Mouse (Mus musculus) adrenal gland, postnatal 36 days (tissue): ENCODE data around the gene Stap2. TPM values are rescaled to one million over a fixed set of nuclear protein-coding genes. Genes with fewer than 3 reads are reported as not detected.

Experiments used
- DNase-seq, 2 experiments: peaks; one replicate each; pipeline ENCODE4 v3.0.0; 2021; ENCODE audit warnings: mixed read lengths in 1 of 2
- total RNA-seq, 2 experiments: library from RNA; stranded (reverse); gene quantifications; 2 replicates each; pipeline ENCODE4 v1.2.3; 2021

Gene Stap2
- total RNA-seq, 2 experiments from 2014 or later, result 5.1 to 7.6 TPM

DNA sequence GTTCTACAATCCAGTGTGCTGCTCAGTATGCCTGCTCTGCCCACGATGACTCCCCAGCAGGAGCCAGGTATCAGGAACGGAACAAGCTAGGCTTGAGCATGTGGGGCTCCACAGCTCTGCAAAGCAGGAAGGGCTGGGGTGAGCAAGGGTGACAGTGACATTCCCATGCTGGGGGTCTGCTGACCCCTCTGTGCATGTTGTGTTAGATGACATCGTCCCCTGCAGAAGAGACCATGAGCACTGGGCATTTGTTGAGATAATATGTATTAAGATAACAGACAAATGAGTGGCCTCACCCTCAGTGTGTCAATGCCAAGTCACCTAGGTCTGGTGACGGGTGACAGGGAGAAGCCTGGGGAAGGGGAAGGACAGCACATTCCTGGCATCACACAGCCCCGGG, 19.5 kb upstream of the Stap2 start:
- no peak for DNase-seq

DNA sequence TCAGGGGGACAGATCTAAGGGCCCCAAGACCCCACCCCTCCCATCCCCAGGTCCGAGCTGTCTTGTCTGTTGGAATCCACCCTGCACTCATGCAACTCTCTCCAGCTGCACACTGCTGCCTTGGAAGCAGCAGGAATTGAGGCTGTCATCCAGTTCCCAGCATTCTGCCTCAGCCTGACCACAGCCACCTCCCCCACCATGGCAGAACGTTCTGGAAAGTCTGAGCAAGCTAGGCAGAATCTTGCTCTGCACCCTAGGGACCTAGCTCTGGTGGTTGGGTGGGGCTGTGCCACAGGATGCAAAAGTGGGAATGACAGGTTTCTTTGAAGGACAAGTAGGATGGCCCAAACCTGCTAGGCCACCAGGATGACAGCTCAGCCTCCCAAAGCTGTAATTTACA, 19.1 kb upstream of the Stap2 start:
- no peak for DNase-seq

DNA sequence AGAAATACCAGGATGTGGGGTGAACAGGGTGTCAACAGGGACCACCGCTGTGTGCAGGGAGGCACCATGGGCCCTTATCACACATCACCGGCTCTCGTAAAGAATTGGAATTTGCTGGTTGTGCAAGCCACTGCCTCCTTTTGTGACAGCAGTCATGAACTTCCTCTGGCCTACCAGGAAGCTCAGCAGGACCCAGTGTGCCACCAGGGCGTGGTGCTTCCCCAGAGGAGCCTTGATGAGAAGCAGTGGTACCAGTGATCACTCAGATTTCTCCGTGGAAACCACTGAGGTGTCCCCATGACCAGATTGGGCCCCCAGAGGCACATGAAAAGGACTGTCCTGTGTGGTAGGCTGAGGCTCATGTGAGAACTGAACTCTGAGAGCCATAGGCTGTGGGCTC, 18.0 kb upstream of the Stap2 start:
- no peak for DNase-seq

DNA sequence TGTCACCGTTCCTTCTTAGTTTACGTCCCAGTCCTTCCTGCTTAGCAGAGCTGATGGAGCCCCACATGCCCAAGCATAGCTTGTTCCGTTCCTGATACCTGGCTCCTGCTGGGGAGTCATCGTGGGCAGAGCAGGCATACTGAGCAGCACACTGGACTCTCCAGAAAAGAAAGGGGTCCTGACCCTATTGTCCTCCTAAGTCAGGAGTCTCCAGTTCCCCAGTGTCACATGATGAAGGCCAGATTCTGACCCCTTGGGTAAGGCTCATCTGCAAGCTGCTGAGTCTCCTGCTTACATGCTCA, 17.6 kb upstream of the Stap2 start:
- no peak for DNase-seq

DNA sequence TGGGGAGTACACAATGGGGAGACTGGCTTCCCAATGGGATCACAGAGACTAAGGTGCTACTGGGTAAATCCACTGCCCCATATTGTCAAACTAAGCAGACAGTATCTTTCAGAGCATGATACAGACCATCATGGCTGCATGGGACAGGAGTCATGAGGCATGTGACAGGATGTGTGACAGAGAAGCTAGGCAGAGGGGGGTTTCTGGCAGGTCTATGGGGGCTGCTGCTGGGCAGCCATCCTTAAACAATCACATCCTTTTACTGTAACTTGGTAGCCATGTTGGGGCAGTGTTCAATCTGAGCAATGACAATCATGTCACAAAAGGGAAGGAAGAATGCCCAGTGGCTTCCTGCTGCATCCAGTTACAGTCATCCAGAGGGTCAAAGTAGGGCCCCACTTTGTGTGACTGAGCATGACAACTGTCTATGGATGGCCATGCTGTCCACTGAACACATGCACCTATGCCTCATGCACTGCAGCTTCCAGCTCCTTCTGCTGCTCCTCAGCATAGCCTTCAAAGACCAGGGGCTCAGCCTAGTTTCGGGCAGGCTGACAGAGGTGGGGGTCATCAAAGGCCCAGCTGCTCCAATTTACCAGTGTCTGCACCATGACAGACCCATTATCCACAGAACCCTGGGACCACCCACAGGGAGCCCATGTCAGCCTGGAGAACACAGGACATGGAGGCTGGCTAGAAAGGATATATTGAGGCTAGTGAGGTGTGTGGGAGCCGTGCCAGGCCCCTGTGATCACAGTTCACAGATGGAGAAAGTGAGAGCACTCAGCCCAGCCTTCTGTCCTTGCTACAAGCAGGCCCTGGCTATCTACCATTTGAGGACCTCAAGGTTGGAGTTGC, 17.0 kb upstream of the Stap2 start:
- DNase-seq, result no peak

DNA sequence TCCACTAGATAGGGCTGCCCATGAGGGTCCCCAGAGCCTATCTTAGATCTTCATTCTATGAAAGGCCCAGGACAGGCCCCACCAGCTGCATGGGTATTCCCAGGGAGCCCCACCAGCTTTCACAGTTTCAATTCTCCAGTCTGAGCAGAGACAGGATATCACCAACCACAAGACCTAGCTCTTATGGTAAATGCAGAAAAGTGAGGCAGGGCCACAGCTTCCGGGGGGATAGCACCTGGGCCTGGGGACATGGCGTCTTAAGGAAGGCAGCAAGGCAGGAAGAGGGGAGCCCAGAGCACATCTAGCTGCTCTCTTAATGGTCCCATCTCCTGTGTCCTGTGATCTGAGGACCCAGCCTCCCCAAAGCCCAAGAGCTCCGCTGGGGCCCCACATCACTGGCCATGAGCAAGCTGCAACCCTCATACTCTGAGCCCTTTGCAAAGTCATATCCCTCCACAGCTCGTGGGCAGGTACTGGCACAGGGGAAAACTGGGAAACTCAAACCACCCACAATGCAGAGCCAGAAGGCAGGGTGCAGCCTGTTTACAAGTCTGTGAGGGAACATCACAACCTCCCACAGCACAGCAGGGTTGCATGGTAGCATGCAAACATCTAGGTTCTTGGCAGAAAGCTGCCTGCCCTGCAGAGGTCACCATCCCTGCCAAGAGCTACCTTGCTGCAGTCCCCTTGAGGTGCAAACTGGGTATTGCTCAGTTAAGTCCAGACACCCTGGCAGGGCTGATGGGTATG, 16.0 kb upstream of the Stap2 start:
- DNase-seq, result no peak

DNA sequence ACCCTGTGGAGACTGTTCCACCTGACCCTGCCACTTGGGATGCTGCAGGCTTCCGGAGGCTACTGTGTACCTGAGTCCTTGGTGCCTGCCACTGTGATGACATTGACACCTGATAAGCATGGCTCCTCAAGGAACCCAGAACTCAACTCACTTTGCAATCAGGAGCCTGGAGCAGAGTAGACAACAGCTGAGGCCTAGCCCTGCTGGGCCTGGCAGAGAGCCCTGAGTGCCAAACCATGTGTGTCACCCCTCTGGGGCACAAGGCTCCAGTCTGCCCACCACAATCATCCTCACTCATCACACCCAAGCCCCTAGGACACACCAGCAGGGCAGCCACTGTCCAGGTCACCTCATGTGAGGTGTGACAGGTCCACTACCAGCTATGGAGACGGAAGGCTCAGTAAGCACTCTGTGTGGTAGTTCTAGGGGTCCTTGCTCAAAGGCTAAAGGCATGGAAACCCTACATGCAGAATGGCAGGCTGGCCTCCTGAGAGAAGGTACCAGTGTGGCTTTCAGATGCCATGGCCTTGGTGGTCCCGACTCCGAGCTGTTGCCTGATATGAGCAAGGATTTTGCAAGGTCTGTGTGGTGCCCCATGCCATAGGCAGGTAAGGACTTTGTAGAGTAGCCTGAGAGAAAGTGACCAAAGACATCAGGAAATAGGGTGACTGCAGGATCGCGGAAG, 15.2 kb upstream of the Stap2 start:
- no peak for DNase-seq

DNA sequence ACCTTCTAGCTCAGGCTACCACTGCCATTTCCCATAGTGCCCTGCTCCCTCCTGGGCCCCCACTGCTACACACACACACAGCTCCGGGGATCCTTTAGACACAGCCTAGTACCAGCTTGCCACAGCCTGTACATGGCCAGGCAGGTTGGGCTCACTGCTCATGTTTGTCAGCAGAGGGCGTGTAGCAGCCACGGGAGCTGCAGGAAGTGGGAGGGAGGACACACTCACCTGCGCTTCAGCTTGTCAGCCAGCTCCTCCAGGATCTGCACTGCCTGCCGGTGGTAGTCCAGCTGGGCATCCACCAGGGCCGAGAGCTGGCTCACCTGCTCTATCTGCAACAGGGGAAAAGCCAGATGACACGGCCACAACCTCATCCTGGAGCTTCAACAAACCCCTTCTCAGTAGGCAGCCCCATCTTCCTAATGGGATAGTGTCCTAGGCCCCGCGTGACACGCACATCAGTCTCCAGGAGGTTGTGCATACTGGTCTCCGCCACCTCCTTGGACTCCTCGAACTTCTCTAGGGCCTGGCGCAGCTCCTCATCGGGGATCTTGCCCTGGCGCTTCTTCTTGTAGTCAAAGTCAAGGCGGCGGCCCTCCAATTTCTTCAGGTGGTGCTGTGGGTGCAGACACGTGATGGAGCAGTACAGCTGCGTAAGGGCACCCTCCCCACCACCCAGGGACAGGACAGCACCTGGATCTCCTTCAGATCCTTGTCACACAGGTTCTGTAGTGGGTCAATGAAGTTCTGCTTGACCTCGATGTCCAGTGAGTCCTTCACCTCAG, 13.2 kb upstream of the Stap2 start:
- peak; percentile 66 to 76 for DNase-seq

DNA sequence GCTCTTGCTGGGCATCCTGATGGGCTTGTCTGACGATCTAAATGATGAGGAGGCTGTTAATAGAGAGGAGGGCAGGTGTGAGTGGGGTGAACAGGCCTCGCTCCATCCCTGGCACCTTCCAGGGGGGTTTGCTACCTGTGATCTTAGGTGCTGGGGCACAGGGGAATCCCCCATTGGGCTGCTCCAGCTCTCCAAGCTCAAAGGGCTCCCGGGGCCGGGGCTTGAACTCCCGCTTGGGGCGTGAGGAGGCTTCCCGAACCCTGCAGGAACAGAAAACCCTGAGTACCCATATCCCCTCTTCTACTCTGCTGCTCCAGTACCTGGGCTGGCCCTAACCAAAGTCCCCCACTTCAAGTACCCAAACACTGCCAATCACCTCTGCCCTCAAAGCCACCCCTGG, 12.5 kb upstream of the Stap2 start:
- no peak for DNase-seq

DNA sequence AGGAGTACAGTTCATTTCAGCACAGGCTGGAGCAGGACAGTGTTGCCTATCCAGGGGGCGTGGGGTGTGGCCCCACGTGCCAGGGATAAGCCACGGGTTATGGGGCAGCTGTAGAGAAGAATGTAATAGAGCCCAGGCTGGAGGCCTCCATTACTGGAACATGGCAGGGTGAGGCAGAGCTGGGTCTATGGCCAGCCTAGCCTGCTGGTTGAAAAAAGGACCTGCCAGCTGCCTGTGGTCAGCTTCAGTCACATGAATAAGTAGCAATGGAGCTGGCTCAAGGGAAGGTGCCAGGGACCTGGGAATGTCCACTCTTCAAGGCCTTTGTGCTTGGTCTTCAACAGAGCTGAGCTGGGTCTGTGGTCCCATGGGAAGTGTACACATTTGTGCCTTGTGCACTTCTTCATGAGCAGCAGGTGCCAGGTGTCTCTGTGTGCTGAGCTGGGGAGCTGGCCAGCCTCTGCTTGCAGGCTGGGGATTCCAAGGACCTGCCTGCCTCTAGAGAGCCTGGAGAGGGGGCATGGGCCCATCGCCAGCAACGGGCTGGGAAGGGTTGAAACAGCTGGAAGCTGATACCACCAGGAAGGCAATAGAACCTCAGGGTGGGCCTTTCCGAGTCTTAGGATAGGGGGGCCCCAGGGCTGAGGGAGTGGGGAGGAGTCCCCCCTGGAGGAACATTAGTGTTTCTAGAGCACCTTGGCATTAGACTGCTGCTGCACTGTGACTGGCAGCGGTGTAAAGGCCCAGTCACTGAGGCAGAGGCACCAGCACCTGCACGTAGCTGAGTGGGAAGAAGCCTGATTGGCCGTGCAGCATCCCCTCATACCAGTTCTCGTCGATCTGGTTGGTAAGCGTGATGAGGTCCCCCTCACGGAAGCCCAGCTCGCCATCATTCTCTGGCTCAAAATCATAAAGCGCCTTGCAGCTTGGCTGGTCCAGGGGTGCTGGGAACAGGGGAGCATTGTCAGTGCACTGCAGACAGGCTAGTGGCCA, 11.7 kb upstream of the Stap2 start:
- DNase-seq, result no peak

DNA sequence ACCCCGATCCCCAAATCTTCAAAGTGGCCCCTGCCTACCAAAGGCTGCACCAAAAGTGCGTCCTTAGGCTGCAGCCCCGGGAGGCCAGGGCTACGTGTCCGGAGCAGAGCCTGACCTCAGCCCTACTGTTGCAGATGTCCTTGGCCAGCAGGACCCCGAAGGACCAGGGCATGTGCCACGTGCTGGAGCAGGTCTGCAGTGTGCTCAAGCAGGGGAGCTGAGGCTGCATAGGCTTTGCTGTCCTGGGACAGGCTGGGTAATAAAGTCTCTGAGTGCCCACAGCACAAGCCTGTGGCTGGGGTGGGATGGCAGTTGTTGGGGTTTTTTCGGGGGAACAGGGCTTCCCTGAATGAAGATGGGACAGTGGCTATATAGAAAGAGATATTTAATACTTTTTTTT, 11.0 kb upstream of the Stap2 start:
- DNase-seq, result no peak

DNA sequence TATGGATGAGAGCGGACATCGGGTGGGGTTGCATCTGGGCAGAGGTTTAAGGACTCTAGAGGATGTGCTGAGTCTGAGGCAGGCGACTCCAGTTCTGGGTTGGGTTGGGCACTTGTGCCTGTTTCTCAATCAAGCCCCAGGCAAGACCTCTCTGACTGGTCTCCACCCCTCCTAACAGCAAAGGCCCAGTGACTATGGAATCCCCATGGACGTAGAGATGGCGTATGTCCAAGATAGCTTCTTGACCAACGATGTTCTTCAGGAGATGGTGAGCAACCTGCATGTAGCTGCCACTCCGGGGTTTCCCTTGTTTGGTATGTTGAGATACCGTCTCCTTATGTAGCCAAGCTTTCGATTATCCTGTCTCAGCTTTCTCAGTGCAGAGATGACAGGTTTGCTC, 9.9 kb upstream of the Stap2 start:
- no peak for DNase-seq

DNA sequence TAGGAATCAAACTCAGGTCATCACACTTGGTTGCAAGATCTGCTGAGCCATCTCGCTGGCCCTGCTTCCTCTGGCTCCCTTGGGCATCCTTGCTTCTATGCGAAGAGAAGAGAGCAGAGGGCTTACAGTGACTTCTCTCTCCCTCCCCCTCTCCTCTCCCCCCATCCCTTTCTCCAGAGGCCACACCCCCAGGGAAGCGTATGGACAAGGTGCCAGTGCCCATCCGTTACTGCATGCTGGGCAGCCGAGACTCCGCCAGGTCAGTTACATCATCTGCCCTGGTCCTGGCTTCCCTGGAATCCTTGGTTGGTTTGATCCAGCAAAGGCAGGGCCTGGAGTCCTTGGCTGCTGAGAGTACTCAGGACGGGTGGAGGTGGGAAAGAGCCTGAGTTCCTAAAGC, 6.1 kb upstream of the Stap2 start:
- DNase-seq, result no peak

DNA sequence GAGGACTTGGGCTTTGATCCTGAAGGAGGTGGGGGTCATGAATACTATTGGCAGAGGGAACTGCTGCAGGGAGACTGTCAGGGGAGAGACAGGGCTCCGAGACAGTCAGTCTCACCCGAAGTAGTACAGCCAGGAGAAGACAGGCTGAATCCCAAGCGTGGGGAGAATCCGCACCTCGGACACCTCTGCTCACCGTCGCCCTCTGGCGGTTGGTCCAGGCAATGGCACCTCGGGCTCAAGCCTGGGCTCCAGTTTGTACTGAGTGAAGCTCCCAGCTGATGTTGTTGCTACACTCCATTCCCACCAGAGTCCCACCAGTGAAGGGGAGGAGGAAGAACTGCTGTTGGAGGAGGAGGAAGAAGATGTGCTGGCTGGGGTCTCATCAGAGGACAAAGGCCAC, 5.3 kb upstream of the Stap2 start:
- DNase-seq, result peak; percentile 87 to 91

DNA sequence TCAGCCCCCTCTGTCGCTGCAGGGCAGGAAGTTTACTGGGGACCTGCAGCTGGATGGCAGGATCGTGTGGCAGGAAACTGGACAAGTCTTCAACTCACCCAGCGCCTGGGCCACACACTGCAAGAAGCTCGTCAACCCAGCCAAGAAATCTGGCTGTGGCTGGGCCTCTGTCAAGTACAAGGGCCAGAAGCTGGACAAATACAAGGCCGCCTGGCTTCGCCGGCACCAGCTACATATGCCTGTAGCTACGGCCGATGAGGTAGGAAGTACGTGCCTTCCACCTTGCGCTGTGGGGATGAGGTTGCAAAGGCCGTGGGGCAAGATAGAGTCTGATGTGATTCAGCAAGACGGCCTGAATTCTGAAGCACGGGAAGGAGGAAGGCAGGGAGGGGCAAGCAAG, 4.9 kb upstream of the Stap2 start:
- DNase-seq, result no peak

DNA sequence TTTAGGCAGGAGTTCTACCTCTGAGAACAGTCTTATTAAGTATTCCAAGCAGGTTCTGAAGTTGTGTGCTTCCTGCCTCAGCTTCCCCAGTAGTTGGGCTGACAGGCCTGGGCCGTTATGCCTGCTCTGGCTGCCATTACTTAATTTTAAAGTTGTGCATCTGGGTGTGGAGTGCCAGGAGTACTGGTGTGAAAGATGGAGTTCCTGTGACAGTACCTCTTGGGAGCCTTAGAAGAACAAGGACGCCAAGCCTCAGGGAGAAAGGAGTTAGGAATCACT, 4.5 kb upstream of the Stap2 start:
- DNase-seq, result no peak

DNA sequence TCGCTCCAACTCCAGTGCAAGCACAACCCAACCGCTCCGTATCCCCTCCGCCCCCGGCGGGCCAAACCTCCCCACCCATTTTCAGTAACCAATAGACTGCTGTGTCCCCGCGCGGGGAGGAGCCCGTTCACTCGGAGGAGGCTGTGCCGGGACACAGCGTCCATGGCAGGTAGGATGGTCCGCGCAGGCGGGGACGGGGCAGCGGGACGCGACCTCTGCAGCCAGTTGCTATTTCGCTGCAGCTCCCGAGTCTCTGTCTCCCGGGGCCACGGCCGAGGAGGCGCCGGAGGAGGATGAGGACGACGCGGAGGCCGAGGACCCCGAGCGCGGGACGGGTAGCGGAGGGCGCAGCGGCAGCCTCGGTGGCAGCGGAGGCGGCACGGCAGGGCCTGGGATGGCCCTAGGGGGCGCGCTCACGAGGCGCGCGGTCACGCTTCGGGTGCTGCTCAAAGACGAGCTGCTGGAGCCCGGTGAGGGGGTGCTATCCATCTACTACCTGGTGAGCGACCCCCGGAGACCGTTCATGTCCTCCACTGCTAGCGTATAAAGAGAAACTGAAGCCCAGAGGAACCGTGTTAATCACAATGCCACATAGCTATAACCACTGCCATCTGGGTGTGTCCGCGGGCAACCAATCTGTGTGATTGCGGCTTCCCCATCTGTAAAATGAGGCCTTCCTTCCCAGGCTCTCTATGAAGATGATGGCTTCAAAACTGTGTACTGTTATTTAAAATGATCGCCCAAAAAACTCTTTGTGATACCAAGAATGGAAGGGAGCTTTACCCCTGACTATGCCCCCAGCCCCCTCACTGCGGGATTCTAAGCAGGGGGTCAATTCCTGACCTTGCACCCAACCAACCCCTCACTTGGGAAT, 3.9 kb upstream of the Stap2 start:
- DNase-seq, result peak; percentile 96 to 97

DNA sequence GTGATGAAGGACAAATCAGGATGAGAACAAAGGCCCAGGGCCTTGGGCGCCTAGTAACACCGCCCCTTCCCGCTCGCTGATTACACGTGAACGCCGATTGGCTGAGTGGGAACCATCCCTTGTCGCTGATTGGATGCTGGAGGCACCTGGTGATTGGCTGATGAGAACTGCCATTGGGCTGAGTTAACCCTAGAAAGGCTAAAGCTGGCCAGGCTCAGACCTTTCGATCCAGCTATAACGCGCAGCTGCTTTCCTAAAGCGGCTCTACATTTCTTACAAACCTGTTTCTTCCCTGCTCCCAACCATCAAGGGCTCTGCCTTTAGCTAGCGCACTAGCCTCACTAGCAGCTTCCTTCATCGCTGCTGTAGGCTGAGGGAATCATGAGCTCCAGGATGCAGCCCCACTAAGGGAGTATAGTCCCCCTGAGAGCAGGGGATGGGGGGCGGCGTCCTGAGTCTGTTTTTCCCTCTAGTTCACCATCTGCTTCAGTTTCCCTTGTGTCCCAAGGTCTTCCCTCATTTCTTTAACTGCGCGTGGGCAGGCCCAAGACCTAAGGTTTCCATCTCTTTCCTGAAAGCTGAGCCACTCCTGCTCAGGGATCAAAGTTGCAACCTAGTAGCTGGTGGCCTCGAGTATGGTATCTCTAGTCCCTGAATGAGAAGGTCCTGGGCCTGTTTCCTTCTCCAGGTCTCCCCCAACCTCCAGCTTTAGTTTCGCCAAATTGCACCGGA, 3.1 kb upstream of the Stap2 start:
- DNase-seq, result peak; percentile 93 to 95

DNA sequence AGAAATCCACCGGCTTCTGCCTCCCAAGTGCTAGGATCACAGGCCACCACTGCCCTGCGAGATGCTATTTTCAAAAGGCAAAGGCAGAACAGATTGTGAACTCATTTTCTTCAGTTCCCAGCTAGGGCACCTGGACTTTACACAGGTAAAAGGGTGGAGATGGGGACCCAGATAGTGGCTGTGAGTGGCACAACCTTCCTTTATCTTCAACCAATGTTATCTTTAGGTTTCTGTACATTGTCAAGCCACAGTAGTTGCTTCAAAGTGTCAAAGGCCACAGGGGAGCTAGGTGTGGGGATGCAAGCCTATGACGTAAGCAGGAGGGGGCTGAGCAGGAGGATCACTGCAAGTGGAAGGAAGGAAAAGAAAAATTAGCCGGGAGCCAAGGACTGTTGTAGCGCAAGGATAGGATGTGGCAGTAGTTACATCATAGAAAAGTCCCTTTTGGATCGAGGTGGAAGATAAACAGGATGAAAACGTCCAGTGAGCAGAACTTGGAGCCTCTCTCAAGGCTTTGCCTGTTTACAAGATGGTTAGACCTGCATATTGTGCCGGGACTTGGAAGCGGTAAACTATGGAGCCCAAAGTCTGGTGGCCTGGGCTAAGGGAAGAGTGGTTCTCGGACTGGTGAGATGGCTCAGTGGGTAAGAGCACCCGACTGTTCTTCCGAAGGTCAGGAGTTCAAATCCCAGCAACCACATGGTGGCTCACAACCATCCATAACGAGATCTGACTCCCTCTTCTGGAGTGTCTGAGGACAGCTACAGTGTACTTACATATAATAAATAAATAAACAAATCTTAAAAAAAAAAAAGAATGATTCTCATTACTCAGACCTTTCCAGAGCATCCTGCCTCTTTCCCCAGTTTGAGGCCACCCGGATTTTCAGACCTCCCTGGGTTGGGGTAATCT, 2.3 kb upstream of the Stap2 start:
- no peak for DNase-seq
